Mouse (Mus musculus): ENCODE results near the gene Rpusd1. TPM values are rescaled to one million over a fixed set of nuclear protein-coding genes. Genes with fewer than 3 reads are reported as not detected.
"Not testable (repeated sequence)": the region's sequence is repeated elsewhere in the genome, so short reads cannot be mapped to it uniquely, and the experiment has no call there.

Rpusd1 gene
- polyA plus RNA-seq, 1 experiment from 2014 or later = 24.1 TPM

DNA sequence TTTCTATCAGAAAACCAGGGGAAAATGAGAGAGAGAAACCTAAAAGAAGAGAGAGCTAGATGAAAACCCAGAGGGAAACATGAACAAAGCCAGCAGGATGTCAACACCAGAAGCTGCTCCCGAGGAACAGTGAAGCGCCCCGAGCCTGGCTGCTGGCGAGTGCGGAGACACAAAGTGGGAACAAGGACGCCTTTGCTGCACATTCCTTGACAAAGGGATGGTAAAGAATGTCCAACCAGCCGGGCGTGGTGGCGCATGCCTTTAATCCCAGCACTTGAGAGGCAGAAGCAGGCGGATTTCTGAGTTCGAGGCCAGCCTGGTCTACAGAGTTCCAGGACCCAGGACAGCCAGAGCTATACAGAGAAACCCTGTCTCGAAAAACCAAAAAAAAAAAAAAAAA is 14.0 kb downstream of the Rpusd1 start:
- WGBS = 71% methylated on average over 12 of the region's 12 CpGs
- not testable (repeated sequence) for H3K9ac ChIP-seq (replicated peaks); H3K27ac ChIP-seq

GRCm38 (mm10) chr17:25743831-25744230 is 16.4 kb downstream of the Rpusd1 start:
- 94% methylated on average over 9 of the region's 9 CpGs for WGBS
- no peaks in the 10 kb centered on the region for H3K36me3 ChIP-seq
- no peak overlapping the region for H3K4me3 ChIP-seq (replicated peaks)
- H3K4me2 ChIP-seq (replicated peaks) = no peak overlapping the region
- no peaks in the 10 kb centered on the region for H3K9me3 ChIP-seq
- ATAC-seq = no peak
- H3K27me3 ChIP-seq = no peaks in the 10 kb centered on the region
- no peak overlapping the region for H3K27ac ChIP-seq
- no peaks in the 10 kb centered on the region for H3K4me1 ChIP-seq (replicated peaks)
- no peak overlapping the region for H3K9ac ChIP-seq (replicated peaks)

More for the DNA sequence above, 14.0 kb downstream of the Rpusd1 start:
- not testable (repeated sequence) for H3K36me3 ChIP-seq; ATAC-seq; H3K4me2 ChIP-seq (replicated peaks); H3K27me3 ChIP-seq; H3K4me1 ChIP-seq (replicated peaks); H3K4me3 ChIP-seq (replicated peaks); H3K9me3 ChIP-seq

DNA sequence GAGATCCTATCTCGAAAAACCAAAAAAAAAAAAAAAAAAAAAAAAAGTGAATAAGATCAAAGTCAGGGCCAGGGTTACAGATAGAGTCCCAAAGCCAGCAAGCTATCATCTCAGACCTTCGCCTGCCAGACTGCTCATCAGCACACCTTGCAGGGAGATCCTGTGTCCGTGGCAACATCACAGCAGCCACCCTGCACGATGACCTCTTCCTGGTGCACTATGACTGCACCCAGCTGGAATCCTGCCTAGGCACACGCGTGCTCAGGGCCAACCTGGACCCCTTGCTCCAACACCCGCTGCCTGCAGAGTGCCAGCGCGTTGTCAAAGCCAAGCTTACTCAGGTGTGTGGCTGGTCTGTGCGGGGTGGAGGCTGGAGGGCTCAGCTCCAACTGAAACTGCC is 16.8 kb downstream of the Rpusd1 start:
- 76% methylated on average over 10 of the region's 10 CpGs for WGBS
- Histone ChIP-seq H3K36me3 (no peaks in the 10 kb centered on the region), H3K9ac (replicated peaks) (no peak overlapping the region), H3K4me2 (replicated peaks) (no peak overlapping the region), H3K4me3 (replicated peaks) (no peak overlapping the region), H3K9me3 (no peaks in the 10 kb centered on the region), H3K27ac (no peak overlapping the region), H3K27me3 (no peaks in the 10 kb centered on the region), H3K4me1 (replicated peaks) (no peaks in the 10 kb centered on the region)
- ATAC-seq = no peak

DNA sequence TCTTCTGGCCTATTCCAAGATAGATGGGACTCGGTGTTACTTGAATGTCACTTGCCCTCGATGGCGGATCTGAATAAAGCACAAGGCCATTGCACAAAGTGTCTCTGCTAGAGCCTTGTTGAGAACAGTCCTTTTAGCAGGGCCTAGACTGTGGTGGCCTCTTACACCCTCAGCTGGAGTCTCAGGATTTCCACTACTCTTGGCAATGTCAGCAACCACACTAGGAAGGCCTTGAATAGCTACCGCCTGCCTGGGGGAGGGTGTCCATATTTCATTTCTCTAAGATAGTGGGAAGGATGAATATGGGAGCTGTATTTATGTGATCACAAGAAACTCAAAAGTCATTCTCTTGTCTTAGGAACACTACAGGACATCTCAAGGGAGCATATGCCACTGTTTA is 20.8 kb downstream of the Rpusd1 start:
- Histone ChIP-seq H3K4me3 (replicated peaks) (no peak overlapping the region), H3K27ac (no peak overlapping the region), H3K9me3 (no peaks in the 10 kb centered on the region), H3K36me3 (no peaks in the 10 kb centered on the region), H3K4me2 (replicated peaks) (no peak overlapping the region), H3K27me3 (no peaks in the 10 kb centered on the region), H3K9ac (replicated peaks) (no peak overlapping the region), H3K4me1 (replicated peaks) (0 out of 2 replicates have a peak, but pooled peaks cover 7% of the 10 kb centered on the region)
- WGBS = 91% methylated on average over 4 of the region's 4 CpGs
- ATAC-seq = no peak

DNA sequence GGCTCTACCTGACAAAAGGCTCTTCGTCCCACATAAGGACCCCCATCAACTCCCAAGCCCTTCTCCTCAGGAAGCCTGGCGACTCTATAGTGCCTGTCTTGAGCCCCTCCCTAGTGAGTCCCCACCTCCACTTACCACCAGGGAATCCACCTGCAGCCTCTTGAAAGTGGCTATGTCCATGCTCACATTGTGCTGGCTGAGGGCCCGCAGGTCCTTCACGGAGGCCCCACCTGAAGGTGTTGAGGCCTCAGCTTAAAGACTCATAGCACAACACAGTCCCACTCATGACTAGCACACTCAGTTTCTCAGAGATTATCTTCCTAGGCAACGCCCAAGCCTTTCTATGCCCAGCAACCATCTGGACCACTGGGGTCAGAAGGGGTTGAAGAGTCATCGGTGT is 21.8 kb downstream of the Rpusd1 start:
- Histone ChIP-seq H3K9ac (replicated peaks) (no peak overlapping the region), H3K9me3 (no peaks in the 10 kb centered on the region), H3K27me3 (no peaks in the 10 kb centered on the region), H3K4me3 (replicated peaks) (no peak overlapping the region), H3K27ac (no peak overlapping the region), H3K4me1 (replicated peaks) (0 out of 2 replicates have a peak, but pooled peaks cover 7% of the 10 kb centered on the region), H3K4me2 (replicated peaks) (no peak overlapping the region), H3K36me3 (no peaks in the 10 kb centered on the region)
- WGBS = 80% methylated on average over 6 of the region's 6 CpGs
- ATAC-seq = no peak

DNA sequence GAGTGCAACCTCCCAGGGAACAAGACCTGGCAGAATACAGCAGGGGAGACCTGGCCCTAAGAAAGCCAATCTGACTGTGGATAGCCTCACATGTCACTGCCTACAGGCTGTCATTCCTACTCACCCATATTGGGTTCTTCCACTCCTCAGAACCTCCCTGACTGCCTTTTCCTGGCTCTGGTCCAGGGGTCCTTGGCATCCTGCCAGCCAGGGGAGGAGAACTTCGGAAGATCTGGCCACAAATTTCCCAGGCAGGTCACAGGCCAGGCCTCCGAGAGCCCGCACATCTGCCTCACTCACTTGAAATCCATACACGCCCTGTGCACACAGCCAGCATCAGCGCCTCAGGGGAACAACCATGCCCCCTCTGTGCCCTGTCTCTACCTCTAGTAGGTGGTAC is 24.0 kb downstream of the Rpusd1 start:
- Histone ChIP-seq H3K4me3 (replicated peaks) (no peak overlapping the region), H3K9me3 (no peaks in the 10 kb centered on the region), H3K36me3 (no peaks in the 10 kb centered on the region), H3K9ac (replicated peaks) (peak overlapping the region; percentile 14; the same call in 1 of the 2 replicates), H3K27me3 (peaks cover 5% of the 10 kb centered on the region; the same call in 1 of the 2 replicates), H3K27ac (no peak overlapping the region), H3K4me1 (replicated peaks) (0 out of 2 replicates have a peak, but pooled peaks cover 7% of the 10 kb centered on the region), H3K4me2 (replicated peaks) (no peak overlapping the region)
- 68% methylated on average over 5 of the region's 5 CpGs for WGBS
- ATAC-seq = 0 out of 2 replicates have a peak, but pooled peaks have one; percentile 27

DNA sequence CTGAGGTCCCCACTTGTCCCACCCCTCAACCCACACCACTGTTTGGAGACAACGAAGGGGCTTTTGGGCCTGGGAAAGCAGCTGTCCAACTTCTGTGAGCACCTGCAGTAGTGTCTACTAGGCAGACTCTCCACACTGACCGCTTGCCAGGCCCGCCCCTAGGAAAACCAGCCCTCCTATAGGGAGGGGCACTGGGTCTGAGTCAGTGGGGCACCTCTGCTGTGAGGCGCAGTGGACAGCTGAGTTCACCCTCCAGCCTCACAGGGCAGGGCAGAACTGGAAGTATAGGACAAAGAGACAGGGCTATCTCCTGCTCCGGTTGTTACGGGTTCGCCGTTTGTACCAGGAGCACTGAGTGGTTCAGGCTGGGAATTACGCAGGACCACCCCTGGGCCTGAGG is 26.8 kb downstream of the Rpusd1 start, which contains the start of gene Msln:
Msln (minus strand) TSS at position 138 of the 400 bp plus-strand sequence.
- Histone ChIP-seq H3K27ac (no peak within 1 kb of the TSS), H3K9ac (replicated peaks) (no peak within 1 kb of the TSS), H3K4me3 (replicated peaks) (no peak within 1 kb of the TSS), H3K27me3 (peaks cover 15% of the 10 kb centered on the region), H3K4me2 (replicated peaks) (no peak within 1 kb of the TSS), H3K36me3 (no peaks in the 10 kb centered on the region), H3K4me1 (replicated peaks) (0 out of 2 replicates have a peak, but pooled peaks cover 7% of the 10 kb centered on the region), H3K9me3 (no peaks in the 10 kb centered on the region)
- WGBS = 85% methylated on average over 9 of the region's 9 CpGs
- ATAC-seq = no peak

DNA sequence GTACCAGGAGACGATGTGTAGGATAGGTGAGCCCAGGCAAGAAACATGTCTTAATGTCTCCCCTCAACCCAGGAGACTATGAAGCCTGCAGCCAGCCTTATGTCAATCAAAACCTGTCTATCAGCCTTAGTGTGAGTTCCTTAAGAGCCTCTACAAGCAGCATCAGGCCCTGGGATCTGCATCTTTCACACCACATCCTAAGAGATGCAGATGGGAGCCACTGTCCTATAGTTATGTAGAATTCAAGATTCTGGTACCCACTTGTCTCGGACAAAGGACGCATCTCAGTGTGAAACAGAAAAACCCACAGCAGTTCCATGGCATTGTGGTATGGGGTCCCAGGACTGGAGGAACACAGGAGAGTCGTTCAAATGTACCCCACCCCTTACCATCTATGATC is 27.6 kb downstream of the Rpusd1 start:
- H3K27me3 ChIP-seq = peaks cover 22% of the 10 kb centered on the region
- H3K9ac ChIP-seq (replicated peaks) = no peak overlapping the region
- no peaks in the 10 kb centered on the region for H3K36me3 ChIP-seq
- 85% methylated on average over 4 of the region's 4 CpGs for WGBS
- no peak overlapping the region for H3K4me3 ChIP-seq (replicated peaks)
- H3K27ac ChIP-seq = no peak overlapping the region
- no peak overlapping the region for H3K4me2 ChIP-seq (replicated peaks)
- 0 out of 2 replicates have a peak, but pooled peaks cover 7% of the 10 kb centered on the region for H3K4me1 ChIP-seq (replicated peaks)
- ATAC-seq = no peak
- H3K9me3 ChIP-seq = no peaks in the 10 kb centered on the region

DNA sequence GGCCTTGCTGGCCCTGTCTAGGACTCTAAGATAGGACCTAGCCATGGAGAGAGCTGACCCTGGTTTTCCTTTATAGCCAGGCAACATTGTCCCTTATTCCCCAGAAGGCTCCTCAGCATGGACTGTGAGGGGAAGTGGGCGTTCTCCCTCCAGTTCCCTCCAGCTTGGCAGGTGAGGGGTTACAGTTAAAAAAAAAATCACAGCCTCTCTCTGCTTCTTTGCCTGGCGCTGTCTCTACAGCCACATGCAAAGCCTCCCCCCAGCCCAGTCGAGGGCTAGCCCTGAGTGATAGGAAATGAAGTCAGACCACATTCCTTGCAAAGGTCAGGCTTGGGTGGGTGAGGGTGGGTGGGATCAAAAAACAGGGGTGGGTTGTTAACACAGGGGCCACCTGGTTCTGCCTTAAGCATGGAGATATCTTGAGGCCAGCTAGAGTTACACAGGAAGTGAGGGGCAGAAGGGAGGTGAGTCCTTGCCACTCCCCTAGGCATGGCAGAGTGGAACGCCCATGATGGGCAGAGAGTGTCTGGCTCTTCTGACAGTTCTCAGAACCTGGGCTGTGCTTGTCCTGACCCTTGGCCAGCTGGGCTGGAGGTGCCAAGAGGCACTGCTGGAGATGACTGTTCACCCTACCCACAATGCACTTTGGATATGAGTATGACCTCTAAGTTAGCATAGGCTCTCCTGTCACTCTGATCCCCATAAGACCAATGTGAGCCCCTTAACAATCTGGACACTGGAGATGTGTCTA is 28.3 kb downstream of the Rpusd1 start:
- WGBS = 71% methylated on average over 4 of the region's 4 CpGs
- H3K9ac ChIP-seq (replicated peaks) = no peak overlapping the region
- ATAC-seq = no peak
- no peak overlapping the region for H3K27ac ChIP-seq
- no peaks in the 10 kb centered on the region for H3K9me3 ChIP-seq
- H3K4me3 ChIP-seq (replicated peaks) = no peak overlapping the region
- H3K4me2 ChIP-seq (replicated peaks) = no peak overlapping the region
- H3K4me1 ChIP-seq (replicated peaks) = 0 out of 2 replicates have a peak, but pooled peaks cover 7% of the 10 kb centered on the region
- peaks cover 27% of the 10 kb centered on the region for H3K27me3 ChIP-seq
- H3K36me3 ChIP-seq = no peaks in the 10 kb centered on the region

DNA sequence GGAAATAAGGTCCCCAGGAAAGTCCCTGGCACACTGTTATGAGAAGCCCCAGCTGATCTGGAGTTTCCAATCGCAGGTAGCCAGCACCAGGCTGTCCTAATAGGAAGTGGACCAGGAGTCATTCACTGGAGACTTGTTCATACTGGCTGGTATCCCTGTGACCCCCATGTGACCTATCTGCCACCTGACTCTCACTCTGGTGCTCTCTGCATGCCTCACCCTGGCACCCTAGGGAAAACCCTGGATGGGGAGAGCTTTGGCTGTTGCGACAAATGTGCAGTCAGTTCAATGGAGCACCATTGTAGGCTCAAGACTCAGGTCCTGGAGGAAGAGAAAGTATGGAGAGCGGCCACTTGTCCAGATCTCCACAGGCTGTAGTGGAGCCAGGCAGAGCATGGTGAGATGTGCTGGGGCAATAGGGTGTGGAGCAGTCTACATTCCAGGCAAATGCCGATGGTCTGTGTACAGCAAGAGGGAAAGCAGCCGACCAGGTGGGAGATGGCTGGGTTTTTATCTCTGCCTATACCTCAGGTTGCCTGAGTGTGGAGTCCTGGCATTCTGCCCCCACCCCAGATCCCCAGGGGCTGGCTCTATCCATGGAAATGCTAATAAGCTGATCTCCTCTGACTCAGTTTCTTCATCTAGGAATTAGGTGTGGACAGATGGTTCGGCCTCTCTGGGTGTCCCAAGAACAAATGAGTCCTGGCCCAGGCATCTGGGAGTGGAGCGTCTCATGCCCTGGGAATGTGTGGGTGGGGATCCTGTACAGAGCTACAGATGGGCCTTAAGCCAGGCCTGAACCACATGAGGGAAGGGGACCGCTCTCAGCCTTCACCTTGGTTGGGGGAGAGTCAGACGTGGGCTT is 29.1 kb downstream of the Rpusd1 start:
- WGBS = 80% methylated on average over 9 of the region's 9 CpGs
- Histone ChIP-seq H3K27ac (no peak overlapping the region), H3K4me1 (replicated peaks) (0 out of 2 replicates have a peak, but pooled peaks cover 2% of the 10 kb centered on the region), H3K27me3 (peaks cover 31% of the 10 kb centered on the region), H3K4me2 (replicated peaks) (no peak overlapping the region), H3K9me3 (no peaks in the 10 kb centered on the region), H3K9ac (replicated peaks) (no peak overlapping the region), H3K4me3 (replicated peaks) (no peak overlapping the region), H3K36me3 (no peaks in the 10 kb centered on the region)
- ATAC-seq = no peak

DNA sequence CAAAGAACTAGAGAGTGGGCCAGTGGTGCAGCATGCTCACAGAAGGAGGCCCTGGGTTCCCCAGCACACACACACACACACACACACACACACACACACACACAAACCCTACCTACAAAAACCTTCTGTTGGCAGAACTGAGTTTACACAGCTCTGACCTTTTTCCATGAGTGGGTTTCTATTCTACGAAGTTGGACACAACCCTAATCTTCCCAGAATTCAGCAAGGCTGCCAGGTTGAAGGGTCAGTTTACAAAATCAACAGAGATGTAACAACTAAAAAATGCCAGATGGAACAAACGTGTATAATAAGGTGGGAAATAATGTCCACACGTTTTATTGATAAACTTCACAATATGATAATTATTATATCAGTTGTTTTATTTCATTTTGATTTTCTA is 30.2 kb downstream of the Rpusd1 start:
- ATAC-seq = no peak
- WGBS = 80% methylated on average over 3 of the region's 3 CpGs
- Histone ChIP-seq H3K4me2 (replicated peaks) (no peak overlapping the region), H3K27ac (no peak overlapping the region), H3K27me3 (peaks cover 31% of the 10 kb centered on the region), H3K4me1 (replicated peaks) (no peaks in the 10 kb centered on the region), H3K36me3 (no peaks in the 10 kb centered on the region), H3K9ac (replicated peaks) (no peak overlapping the region), H3K4me3 (replicated peaks) (no peak overlapping the region), H3K9me3 (no peaks in the 10 kb centered on the region)

GRCm38 (mm10) chr17:25760148-25760547 is 32.7 kb downstream of the Rpusd1 start:
- H3K4me3 ChIP-seq (replicated peaks) = no peak overlapping the region
- H3K4me1 ChIP-seq (replicated peaks) = no peaks in the 10 kb centered on the region
- no peaks in the 10 kb centered on the region for H3K36me3 ChIP-seq
- no peak overlapping the region for H3K4me2 ChIP-seq (replicated peaks)
- H3K27ac ChIP-seq = no peak overlapping the region
- ATAC-seq = no peak
- peaks cover 34% of the 10 kb centered on the region for H3K27me3 ChIP-seq
- H3K9ac ChIP-seq (replicated peaks) = no peak overlapping the region
- no peaks in the 10 kb centered on the region for H3K9me3 ChIP-seq
- WGBS = 79% methylated on average over 8 of the region's 8 CpGs
